Mouse (Mus musculus): ENCODE measurements around the gene Ier3. TPM values are rescaled to one million over a fixed set of nuclear protein-coding genes. Genes with fewer than 3 reads are reported as not detected.
A peak's percentile ranks its signal among the peaks of the same experiment; 100 is the strongest.

Gene Ier3
- total RNA-seq, 4 experiments from 2014 or later, result 31.3 to 64.3 (median 38.9) TPM

DNA sequence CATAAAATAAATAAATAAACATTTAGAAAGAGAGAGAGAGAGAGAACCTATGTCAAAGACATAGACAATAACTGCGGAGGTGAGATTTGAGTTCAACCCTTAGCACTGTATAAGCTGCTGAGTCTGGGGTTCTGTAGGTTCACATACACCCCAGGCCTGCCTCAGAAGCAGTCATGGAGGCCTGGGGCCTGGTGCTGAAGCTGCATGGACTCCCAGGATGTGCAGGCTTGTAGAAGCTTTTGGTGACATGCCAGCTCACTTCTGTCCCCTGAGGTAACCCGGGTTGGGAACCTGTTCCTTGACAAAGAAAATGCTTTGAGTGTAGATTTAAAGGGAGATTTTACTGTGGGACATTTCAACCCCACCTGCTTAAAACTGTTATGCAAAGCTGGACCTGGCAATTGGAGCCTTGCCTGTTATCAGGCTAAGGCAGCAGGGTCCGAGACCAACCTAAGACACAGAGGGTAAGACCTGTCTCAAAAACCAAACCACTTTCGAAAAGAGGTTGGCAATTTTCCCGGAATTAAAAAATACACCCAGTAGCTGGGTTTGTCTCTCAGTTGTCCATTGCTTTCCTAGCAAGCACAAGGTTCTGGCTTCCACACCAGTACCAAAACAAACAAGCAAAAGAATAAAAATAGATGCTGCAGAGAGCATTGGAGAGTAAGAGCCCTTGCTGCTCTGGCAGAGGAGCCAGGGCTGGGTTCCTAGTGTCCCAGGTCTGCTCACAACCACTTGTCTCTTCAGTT is 10.4 kb upstream of the Ier3 start:
- DNase-seq (ENCODE audit: low spot score), result peak; percentile 36

GRCm38 (mm10) chr17:35812307-35812706 is 9.2 kb upstream of the Ier3 start:
- DNase-seq (ENCODE audit: low spot score), result no peak

GRCm38 (mm10) chr17:35812736-35813135 is 8.7 kb upstream of the Ier3 start:
- no peak for DNase-seq (ENCODE audit: low spot score)

GRCm38 (mm10) chr17:35813245-35813647 is 8.2 kb upstream of the Ier3 start:
- peak; percentile 96 for DNase-seq (ENCODE audit: low spot score)

DNA sequence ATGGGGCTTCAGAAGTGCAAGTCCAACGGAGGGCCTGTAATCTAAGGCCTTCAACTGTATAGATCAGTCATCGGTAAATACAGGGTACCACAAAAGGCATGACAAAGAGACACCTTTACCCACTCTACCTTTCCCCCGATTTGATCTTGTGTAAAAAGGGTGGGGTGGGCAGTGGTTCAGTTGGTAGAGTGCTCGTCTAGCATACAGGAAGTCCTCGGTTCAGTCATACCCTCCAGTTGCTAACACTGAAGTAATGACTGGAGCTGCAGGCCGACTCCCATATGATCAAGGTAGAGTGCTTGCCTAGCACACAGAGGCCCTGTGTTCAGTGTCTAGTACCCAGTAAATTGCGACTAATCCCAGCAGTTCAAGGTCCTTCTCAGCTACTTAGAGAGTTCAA is 7.8 kb upstream of the Ier3 start:
- DNase-seq (ENCODE audit: low spot score), result no peak

DNA sequence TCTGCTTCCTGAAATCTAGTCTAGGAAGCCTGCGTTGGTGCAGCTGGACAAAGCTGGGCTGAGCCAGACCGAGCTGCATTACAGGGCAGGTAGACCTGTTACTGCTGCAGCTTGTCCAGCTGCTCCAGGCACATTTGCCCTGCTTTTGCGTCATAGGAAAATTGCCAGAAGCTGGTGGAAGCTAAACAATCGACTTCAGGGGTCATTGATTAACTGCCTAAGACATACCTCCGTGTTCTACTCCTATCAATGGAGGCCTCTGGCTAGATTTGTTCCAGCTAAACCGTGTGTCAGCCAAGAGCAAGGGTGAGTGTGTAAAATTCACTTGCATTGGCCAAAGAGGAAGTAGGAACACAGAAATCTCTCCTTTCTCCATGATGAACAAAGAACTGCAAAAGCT is 6.8 kb upstream of the Ier3 start:
- no peak for DNase-seq (ENCODE audit: low spot score)

- DNase-seq (ENCODE audit: low spot score), result no peak
These were observed 5.6 kb upstream of the Ier3 start for GRCm38 (mm10) chr17:35815836-35816235.

- no peak for DNase-seq (ENCODE audit: low spot score)
These were observed 4.8 kb upstream of the Ier3 start for GRCm38 (mm10) chr17:35816686-35817085.

DNA sequence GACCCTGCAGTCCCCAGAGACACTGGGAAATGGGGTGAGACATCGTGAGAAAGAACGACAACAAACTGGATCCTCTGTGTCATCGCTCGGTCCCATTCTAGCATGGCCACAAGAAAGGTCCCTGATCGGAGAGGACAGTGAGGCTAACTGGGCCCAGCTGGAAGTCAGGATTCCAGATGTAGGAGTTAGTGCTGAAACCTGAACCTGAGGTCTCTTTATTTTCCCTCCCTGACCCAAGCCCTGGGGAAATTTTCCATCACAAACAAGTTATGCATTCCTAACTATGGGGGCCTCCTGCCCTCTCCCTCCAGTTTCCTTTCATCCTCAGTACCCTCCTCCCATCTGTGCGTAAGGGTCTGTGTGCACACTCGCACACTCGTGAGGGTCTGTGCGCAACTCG is 4.3 kb upstream of the Ier3 start:
- no peak for DNase-seq (ENCODE audit: low spot score)

DNA sequence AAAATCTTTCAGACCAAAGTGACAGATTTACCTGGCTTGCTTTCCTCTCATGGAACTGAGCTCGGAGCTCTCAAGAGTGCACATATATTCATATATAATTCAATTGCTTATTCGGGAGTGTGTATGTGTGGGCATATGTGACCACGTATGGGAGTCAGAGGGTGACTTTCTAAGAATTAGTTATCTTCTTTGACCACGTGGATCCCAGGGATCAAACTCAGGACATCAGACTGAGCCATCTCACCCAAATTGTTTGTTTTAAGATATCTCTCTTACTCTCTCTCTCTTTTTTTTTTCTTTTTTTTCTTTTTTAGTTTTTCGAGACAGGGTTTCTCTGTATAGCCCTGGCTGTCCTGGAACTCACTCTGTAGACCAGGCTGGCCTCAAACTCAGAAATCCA is 1.4 kb upstream of the Ier3 start:
- no peak for DNase-seq (ENCODE audit: low spot score)

DNA sequence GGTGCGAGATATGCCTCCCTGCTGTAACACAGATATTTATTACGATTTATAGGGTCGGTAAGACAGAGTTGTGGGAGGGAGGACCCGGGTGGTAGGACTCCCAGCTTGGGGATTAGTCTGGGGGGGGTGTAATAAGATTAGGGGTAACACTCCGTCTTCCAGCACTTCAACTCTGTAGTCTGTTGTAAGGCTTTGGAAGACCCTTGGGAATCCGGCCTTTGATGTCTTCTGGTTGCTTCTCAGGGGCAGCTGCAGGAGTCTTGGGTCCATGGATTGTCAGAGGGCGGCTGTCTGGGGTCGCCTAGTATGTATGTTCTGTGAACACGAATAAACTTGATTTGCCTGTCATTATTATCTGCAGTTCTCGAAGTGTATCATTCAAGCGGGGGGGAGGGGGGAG is 1.1 kb downstream of the Ier3 start:
- no peak for DNase-seq (ENCODE audit: low spot score)

DNA sequence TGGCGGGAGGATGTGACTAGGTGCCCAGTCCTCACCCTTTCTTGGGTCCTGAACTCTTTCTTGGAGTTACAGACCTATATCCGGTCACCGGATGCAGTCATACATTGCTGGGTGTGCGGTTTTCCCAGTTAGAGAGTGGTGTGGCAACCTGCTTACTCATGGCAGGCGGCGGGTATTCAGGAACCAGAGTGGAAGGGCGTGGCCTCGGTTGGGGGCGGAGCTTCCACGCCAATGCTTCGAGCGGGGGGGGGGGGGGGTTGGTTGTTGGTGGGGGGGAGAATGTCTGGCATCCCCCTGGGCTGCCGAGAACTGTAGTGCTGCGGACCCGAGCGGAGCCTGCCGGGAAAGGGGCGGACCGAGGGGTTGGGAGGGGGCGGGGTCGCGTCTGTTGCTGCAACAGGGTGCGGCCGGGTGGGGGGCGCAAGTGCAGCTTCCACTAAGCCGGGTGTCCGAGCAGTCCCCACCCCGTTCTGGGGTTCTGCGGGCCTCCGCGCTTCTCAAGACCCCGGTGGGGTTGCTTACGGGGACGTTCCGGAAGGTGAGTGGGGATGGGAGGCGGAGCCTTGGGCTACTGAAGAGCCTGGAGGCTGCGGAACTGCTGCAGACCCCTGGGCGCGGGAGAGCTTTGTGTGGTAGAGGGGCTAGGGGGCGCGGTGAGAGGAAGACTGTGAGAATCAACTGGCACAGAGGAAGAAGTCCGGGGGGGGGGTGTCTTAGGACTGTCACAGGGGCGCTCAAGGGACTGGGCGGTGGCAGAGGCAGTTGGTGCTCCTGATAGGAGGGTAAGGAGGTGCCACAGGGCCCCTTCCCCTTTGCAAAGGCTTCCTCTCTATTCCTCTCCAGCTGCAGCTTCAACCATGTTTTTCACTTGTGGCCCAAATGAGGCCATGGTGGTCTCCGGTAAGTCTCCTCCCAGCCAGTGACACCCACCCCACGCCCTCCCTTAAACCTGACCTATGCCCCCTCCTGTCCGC is 1.8 kb downstream of the Ier3 start, which contains the start of gene Flot1:
TSS of gene Flot1 (plus strand) at position 267 of the 974 bp plus-strand sequence.
- DNase-seq (ENCODE audit: low spot score), result peak; percentile 85

DNA sequence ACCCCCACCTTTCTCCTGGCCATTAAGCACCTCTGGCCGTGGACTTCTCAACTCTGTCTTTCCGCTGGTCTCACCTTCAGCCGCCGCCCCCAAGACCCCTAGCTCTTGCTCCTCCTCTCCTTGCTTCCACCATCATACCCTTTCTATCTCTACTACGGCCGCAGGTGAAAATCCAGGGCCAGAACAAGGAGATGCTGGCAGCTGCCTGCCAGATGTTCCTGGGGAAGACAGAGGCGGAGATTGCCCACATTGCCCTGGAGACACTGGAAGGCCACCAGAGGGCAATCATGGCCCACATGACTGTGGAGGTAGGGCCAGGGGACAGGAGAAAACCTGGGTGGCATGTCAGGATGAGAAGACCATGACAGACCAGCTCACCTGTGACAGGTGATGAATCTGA is 2.9 kb downstream of the Ier3 start:
- DNase-seq (ENCODE audit: low spot score), result no peak

- no peak for DNase-seq (ENCODE audit: low spot score)
These were observed 3.8 kb downstream of the Ier3 start for GRCm38 (mm10) chr17:35825109-35825850.

GRCm38 (mm10) chr17:35829737-35830136 is 8.3 kb downstream of the Ier3 start:
- no peak for DNase-seq (ENCODE audit: low spot score)

DNA sequence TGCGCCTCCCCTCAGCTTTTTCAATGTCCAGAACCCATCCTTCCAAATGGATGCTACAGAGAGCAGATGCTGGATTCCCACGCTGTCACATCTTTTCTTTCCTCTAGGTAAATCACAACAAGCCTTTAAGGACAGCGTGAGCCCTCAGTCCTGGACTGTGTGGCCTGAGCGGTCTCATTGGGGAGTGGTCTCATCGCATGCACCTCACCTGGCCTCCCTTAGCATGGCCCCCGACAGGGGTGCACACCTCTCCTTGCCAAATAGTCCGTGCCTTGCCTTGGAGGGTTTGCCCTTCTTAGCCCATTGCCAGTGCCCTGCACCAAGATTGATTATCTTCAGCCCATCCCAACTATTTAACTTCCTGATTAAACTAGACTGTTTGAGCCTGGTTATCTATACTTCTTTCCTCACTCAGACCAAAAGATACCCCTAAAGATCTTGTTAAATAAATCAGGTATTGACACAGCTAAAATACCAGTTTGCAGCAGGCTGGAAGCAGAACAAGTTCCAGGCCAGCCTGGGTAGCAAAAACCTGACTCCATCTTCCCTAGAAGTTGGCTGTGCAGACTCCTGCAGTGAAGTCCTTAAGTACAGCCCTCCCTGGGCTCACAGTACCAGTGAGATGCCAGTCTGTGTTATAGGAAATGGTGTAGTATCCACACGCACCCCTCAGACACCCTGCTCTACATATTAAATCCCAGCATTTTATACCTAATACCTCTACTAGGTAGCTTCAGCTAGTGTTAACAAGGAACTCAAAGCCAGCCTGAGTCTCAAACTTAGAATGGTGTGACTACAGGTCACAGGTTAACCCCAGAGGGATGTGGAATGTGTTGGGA is 11.1 kb downstream of the Ier3 start:
- no peak for DNase-seq (ENCODE audit: low spot score)

DNA sequence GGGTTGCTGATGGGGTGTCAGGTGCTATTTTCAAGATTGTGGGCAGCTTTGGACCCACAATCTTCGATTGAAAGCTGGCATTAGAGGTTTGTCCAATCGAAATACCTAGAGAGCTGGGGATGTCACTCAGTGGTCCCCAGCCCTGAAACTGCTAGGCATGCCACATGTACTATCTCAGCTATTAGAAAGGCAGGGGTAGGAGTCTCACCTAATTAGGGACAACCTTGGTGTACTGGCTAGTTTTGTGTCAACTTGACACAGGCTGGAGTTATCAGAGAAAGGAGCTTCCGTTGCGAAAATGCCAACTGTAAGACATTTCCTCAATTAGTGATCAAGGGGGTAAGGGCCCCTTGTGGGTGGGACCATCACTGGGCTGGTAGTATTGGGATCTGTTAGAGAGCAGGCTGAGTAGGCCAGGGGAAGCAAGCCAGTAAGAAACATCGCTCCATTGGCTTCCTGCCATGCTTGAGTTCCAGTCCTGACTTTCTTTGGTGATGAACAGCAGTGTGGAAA is 11.8 kb downstream of the Ier3 start:
- no peak for DNase-seq (ENCODE audit: low spot score)

DNA sequence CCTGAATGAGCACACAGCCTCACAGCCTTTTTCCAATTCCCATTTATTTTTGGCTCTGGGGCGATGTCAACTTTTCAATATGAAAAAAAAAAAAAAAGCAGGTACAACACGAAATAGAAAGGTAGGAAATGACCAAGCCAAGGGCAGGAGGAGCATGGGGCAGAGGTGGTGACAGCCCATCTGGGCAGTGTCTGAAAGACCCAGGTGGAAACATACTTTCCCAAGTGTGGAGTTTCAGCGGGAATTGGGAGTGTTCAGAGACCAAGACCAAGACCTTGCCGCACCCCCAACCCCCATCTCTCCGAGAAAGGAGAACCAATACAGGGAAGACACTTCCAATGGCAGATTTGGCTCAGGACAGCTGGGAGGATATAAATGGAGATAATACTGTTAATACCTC is 12.4 kb downstream of the Ier3 start:
- DNase-seq (ENCODE audit: low spot score), result no peak

DNA sequence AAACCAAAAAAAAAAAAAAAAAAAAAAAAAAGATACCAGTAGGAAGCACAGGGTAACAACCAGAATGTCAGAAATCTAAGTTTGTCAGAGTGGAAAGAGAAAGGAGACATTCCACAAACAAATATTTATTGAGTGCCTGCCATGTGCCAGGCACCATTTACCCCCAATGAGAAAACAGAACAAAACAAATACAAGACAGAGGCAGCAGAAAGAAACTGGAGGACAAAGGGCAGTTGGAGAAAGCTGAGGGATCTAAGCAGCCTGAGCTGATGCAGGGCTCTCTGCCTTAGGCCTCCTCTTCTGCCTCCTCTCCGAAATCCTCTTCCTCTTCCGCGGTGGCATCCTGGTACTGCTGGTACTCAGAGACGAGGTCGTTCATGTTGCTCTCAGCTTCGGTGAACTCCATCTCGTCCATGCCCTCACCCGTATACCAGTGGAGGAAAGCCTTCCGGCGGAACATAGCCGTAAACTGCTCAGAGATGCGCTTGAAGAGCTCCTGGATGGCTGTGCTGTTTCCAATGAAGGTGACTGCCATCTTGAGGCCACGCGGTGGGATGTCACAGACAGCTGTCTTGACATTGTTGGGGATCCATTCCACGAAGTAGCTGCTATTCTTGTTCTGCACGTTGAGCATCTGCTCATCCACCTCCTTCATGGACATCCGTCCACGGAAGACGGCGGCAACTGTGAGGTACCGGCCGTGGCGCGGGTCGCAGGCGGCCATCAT is 13.4 kb downstream of the Ier3 start:
- DNase-seq (ENCODE audit: low spot score), result no peak

Measured in heart, adult 8-10 months (tissue).